ENCODE assay signal across 9 mouse cellular contexts in genomic region chr2:72298406-72298805, GRCm38 (mm10). TPM values are rescaled to one million over a fixed set of nuclear protein-coding genes. Genes with fewer than 3 reads are reported as not detected.
DNase-seq lines count a peak whose midpoint lies in the region; ATAC-seq and TF ChIP-seq lines count a peak whose summit lies in the region.
"Had no signal": no experiment of that assay in that cellular context is flagged by ENCODE, and none has a peak within 500 bp of the region (broad histone marks: within the 10 kb centered on the region; RNA-seq: fewer than 3 reads in every experiment).

No protein-coding gene starts in this region.

- no peak for TF ChIP-seq EP300 in liver, embryonic 14.5 days (IDR thresholded peaks at IDR 0.05; ENCODE audit: low read depth)

- no peaks in the 10 kb centered on the region for H3K9me3 ChIP-seq in liver, embryonic 14.5 days (ENCODE audit: control insufficient read depth, low read length)
- H3K9me3 ChIP-seq: liver, embryonic 13.5 days had no signal

- TF ChIP-seq CTCF in liver, embryonic 14.5 days (IDR thresholded peaks at IDR 0.05; ENCODE audit: low read depth), result peak; percentile 75
- peak; percentile 47 for TF ChIP-seq CTCF in lung, adult 2 months (IDR thresholded peaks at IDR 0.05; ENCODE audit: insufficient read depth, low read length)

- no peak for TF ChIP-seq POLR2A in lung, adult 2 months (IDR thresholded peaks at IDR 0.05; ENCODE audit: borderline replicate concordance, extremely low read depth, low read depth, low read length)

- H3K4me1 ChIP-seq in liver, embryonic 14.5 days (replicated peaks; ENCODE audit: control insufficient read depth in 2 of 2, insufficient read depth in 2 of 2, low read length in 1 of 2), result 0 out of 4 replicates have a peak, but pooled peaks cover 0 to 2% of the 10 kb centered on the region in 2 experiments
- H3K4me1 ChIP-seq in lung, adult 2 months (ENCODE audit: control insufficient read depth, insufficient read depth, low read length), result peaks cover 20% of the 10 kb centered on the region
- H3K4me1 ChIP-seq: liver, embryonic 13.5 days had no signal

- H3K27me3 ChIP-seq in liver, embryonic 14.5 days (ENCODE audit: control insufficient read depth, insufficient read depth, low read length), result no peaks in the 10 kb centered on the region
- H3K27me3 ChIP-seq: liver, embryonic 13.5 days had no signal

- ATAC-seq in liver, embryonic 14.5 days (ENCODE audit: insufficient read depth), result no peak
- peak; percentile 59 for ATAC-seq in erythroid progenitor cell, adult 5-6 weeks (replicated peaks; ENCODE audit: low FRiP score, poor library complexity, severe bottlenecking)

- no peak overlapping the region for H3K9ac ChIP-seq in liver, embryonic 14.5 days (replicated peaks)
- H3K9ac ChIP-seq: liver, embryonic 13.5 days had no signal

- H3K27ac ChIP-seq in liver, embryonic 14.5 days, result no peak overlapping the region
- H3K27ac ChIP-seq: liver, embryonic 13.5 days had no signal

- H3K4me2 ChIP-seq in liver, embryonic 14.5 days (ENCODE audit: low read depth), result no peak overlapping the region
- H3K4me2 ChIP-seq: liver, embryonic 13.5 days had no signal

- peak; percentile 27 to 86 for DNase-seq in adrenal gland, adult (ENCODE audit: inconsistent age in 2 of 2, low spot score in 1 of 2)
- DNase-seq in adrenal gland, postnatal 4 days (ENCODE audit: low spot score in 2 of 2), result no peak
- no peak for DNase-seq in liver, embryonic 14.5 days (ENCODE audit: low read depth in 3 of 3, low spot score in 3 of 3)
- no peak for DNase-seq in liver
- peak; percentile 59 for DNase-seq in lung, adult 2 months
- DNase-seq in yolk sac, embryonic 10.5 days (ENCODE audit: low spot score), result peak; percentile 42
- DNase-seq in layer of hippocampus, postnatal 36 days, result no peak
- DNase-seq: liver, embryonic 13.5 days had no signal

- WGBS in liver, embryonic 14.5 days (ENCODE audit: insufficient replicate concordance), result 57% methylated on average over 4 of the region's 4 CpGs
- 22% methylated on average over 4 of the region's 4 CpGs for WGBS in lung, adult 2 months

- H3K4me3 ChIP-seq in liver, embryonic 14.5 days (ENCODE audit: insufficient read depth in 1 of 2, low read depth in 2 of 2, low read length in 2 of 2), result no peak overlapping the region
- peak overlapping the region; percentile 66 for H3K4me3 ChIP-seq in lung, adult 2 months (replicated peaks; ENCODE audit: extremely low read depth, low read depth, low read length)
- H3K4me3 ChIP-seq: liver, embryonic 13.5 days had no signal

- peaks cover 2% of the 10 kb centered on the region for H3K36me3 ChIP-seq in liver, embryonic 14.5 days (replicated peaks; ENCODE audit: control insufficient read depth, insufficient read depth, low read depth)

RNA-seq across cellular contexts. Expression of gene Map3k20, which starts 13.0 kb away (rescaled TPM):
- 10 to 100 TPM; 40.8 to 43.4 TPM for total RNA-seq in adrenal gland, postnatal 4 days (2021)
- polyA plus RNA-seq in liver, embryonic 14.5 days (2012; rRNA removed), result 4.1 and 5.6 TPM in 2 replicates
- polyA plus RNA-seq in liver, embryonic 14.5 days (2014; fragmentation: Nextera tagmentation; extraction: Ambion mirVana), result 7.2 and 7.5 TPM in 2 replicates
- 57.4 and 64.5 TPM in 2 replicates for total RNA-seq in erythroid progenitor cell, adult 5-6 weeks (2015; ENCODE audit: low replicate concordance)
- total RNA-seq in erythroid progenitor cell, adult 5-6 weeks (2017; ENCODE audit: low replicate concordance), result 35.9 and 52.1 TPM in 2 replicates
- 20.3 and 35.9 TPM in 2 replicates for polyA plus RNA-seq in lung, adult 2 months (2012; rRNA removed)
- 10 to 100 TPM; 10.7 to 11.5 TPM for total RNA-seq in layer of hippocampus, postnatal 36 days (2021)

Comparison
In these comparisons a context has a peak if more than half of its experiments do, and no peak if none do; other contexts are left out.
1. DNase-seq: peak in adrenal gland, adult (2 of 2), lung, adult 2 months (single experiment) and yolk sac, embryonic 10.5 days (single experiment); none in adrenal gland, postnatal 4 days (0 of 2), liver, embryonic 14.5 days (0 of 3), liver (single experiment) and layer of hippocampus, postnatal 36 days (0 of 2).